Mouse (Mus musculus) liver, adult 2 months (tissue): Measurements from ENCODE around the gene Aff3.

Experiments used
- CTCF ChIP-seq: fragments of 200-500 bp; IDR thresholded peaks from 2 replicates; pipeline ENCODE4 v1.5.1; 2011; ENCODE audit warnings: low read depth, low read length, control low read depth
- POLR2A ChIP-seq: fragments of 200-500 bp; IDR thresholded peaks from 2 replicates; pipeline ENCODE4 v1.6.1; 2011; ENCODE audit warnings: low read length, control low read depth; ENCODE audit not compliant: insufficient read depth; ENCODE audit errors: extremely low read depth

DNA sequence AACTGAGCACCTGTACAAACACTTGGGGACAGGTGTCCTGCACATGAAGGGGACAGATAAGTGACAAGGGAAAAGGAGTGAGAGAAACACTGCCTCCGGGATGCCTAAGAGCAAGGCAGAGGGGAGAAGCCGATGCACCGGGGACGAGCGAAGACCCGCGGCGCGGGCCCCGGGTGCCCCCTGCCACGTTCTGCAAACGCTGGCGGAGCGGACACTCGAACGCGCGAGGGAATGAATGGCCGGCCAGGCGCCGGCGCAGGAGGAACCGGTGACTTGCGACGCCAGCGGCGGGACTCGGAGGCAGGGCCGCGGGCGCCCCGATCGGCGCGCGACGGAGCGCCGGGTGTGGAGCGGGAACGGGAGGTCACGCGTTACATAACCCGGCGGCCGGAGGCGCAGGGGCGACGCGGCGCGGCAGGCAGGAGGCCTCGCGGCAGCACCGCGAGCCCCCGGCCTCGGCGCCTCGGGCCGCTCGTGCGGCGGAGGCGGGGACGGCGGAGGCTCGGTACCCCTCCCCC, 535.8 kb downstream of the Aff3 start:
- TF ChIP-seq CTCF = no peak
- no peak for TF ChIP-seq POLR2A
